Mouse (Mus musculus): ENCODE measurements at regions not wholly inside any gene's neighbourhood (a gene's known extent, or its start where the extent isn't known, plus 50 kb on each side); places are given as distances from the start of the nearest gene placed in this dataset.

GRCm38 (mm10) chr10:97304791-97305355 is 174.5 kb upstream of the Dcn start:
- WGBS = 75% methylated on average over 3 of the region's 3 CpGs
- Histone ChIP-seq H3K9ac (no peak overlapping the region), H3K9me3 (no peaks in the 10 kb centered on the region), H3K4me2 (no peak overlapping the region), H3K4me3 (no peak overlapping the region), H3K4me1 (no peaks in the 10 kb centered on the region), H3K27ac (replicated peaks) (no peak overlapping the region), H3K36me3 (no peaks in the 10 kb centered on the region), H3K27me3 (replicated peaks) (no peaks in the 10 kb centered on the region)
- ATAC-seq (ENCODE audit: extremely low read depth, insufficient number of reproducible peaks, low FRiP score, low TSS enrichment) = no peak

DNA sequence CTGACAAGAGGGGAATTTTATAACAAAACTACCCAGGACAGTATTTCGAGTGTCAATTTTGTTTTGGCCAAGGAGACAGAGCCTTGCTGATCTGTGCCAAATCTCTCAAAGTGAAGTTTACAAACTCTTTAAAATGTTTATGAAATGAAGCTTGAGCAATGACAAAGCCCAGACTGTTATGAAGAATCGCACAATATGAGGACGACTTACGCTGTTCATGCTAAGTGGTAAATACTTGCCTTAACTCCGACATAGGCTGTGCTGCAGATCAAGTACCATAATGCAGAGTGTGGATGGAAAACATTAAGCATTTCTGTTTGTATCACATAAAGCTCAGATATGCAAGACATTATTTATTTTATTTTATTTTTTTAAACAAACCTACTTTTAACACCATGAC is 169.8 kb upstream of the Dcn start:
- Histone ChIP-seq H3K4me3 (no peak overlapping the region), H3K27ac (replicated peaks) (no peak overlapping the region), H3K9me3 (no peaks in the 10 kb centered on the region), H3K9ac (no peak overlapping the region), H3K27me3 (replicated peaks) (no peaks in the 10 kb centered on the region), H3K4me1 (peaks cover 7% of the 10 kb centered on the region; the same call in 1 of the 2 replicates), H3K36me3 (no peaks in the 10 kb centered on the region), H3K4me2 (no peak overlapping the region)
- WGBS = 85% methylated on average over 5 of the region's 5 CpGs
- no peak for ATAC-seq (ENCODE audit: extremely low read depth, insufficient number of reproducible peaks, low FRiP score, low TSS enrichment)

DNA sequence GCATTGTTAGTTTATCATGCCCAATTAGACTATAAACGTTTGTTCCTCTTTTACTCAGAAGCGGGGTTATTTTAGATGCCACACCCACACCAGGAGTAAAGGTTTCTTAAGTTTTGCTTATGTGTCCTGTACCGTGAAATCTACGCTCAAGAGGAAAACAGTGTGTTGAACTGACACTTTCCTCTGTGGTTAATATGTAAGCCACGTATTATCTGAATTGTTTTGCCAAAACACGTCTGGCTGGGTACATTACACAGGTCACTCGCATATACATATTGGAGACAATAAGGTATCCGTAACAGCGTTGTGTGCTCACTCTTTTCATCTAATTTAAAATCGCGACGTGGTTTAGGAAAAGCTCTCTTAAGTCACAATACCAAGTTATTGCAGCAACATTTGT is 166.9 kb upstream of the Dcn start:
- Histone ChIP-seq H3K9ac (peak overlapping the region; percentile 88), H3K36me3 (no peaks in the 10 kb centered on the region), H3K4me1 (peaks cover 7% of the 10 kb centered on the region; the same call in 1 of the 2 replicates), H3K9me3 (no peaks in the 10 kb centered on the region), H3K27me3 (replicated peaks) (no peaks in the 10 kb centered on the region), H3K4me2 (peak overlapping the region; percentile 80), H3K4me3 (peak overlapping the region; percentile 63), H3K27ac (replicated peaks) (peak overlapping the region; percentile 98)
- WGBS = 40% methylated on average over 12 of the region's 12 CpGs
- no peak for ATAC-seq (ENCODE audit: extremely low read depth, insufficient number of reproducible peaks, low FRiP score, low TSS enrichment)

DNA sequence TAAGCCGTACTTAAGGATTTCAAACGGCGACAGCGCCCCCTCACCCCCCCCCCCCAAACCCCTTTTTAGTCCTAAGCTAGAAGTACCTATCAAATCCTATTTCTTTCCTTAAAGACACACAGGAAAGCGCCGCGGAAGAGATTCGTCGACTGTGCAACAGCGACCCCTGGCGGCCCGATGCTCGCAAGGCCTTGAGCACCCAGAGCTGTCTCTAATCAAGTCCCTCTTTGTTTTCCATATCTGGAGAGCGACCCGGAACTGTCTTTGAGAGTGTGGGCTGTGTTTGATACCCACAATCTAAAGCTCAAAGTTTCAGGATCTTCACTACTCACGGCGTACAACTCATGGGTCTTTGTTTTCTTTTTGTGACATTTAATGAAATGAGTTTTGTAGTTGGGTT is 166.4 kb upstream of the Dcn start:
- peak; percentile 74 for ATAC-seq (ENCODE audit: extremely low read depth, insufficient number of reproducible peaks, low FRiP score, low TSS enrichment)
- H3K36me3 ChIP-seq = no peaks in the 10 kb centered on the region
- peak overlapping the region; percentile 80 for H3K4me2 ChIP-seq
- peak overlapping the region; percentile 98 for H3K27ac ChIP-seq (replicated peaks)
- peaks cover 7% of the 10 kb centered on the region; the same call in 1 of the 2 replicates for H3K4me1 ChIP-seq
- H3K9ac ChIP-seq = peak overlapping the region; percentile 88
- under 1% methylated on average over 16 of the region's 17 CpGs for WGBS
- no peaks in the 10 kb centered on the region for H3K9me3 ChIP-seq
- no peaks in the 10 kb centered on the region for H3K27me3 ChIP-seq (replicated peaks)
- H3K4me3 ChIP-seq = peak overlapping the region; percentile 63

DNA sequence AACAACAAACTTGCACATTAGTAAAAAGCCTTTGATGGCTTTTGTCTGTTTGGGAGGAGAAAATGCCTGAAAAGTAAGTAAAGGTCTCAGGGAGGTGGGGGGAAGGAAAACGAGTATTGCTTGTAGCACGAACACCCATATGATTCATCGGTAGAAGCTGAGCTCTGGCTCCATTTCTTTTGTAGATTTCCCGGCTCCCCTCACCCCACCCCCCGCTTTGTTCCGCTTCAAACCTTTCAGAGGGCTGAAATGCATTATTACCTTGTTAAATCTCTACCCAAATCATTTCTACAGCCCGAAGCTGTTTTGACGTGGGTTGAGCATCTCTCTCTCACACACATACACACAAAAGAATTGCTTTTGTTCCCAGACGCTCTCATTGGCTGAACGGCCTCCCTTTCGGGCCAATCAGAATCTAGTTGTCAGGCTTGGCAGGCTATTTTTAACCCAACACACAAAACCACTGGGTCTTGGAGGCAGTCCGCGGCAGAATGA is 166.0 kb upstream of the Dcn start:
- Histone ChIP-seq H3K36me3 (no peaks in the 10 kb centered on the region), H3K4me1 (peaks cover 7% of the 10 kb centered on the region; the same call in 1 of the 2 replicates), H3K9ac (peak overlapping the region; percentile 88), H3K4me3 (peak overlapping the region; percentile 63), H3K9me3 (no peaks in the 10 kb centered on the region), H3K27ac (replicated peaks) (peak overlapping the region; percentile 98), H3K27me3 (replicated peaks) (no peaks in the 10 kb centered on the region), H3K4me2 (peak overlapping the region; percentile 80)
- ATAC-seq (ENCODE audit: extremely low read depth, insufficient number of reproducible peaks, low FRiP score, low TSS enrichment) = peak; percentile 84
- 1% methylated on average over 13 of the region's 13 CpGs for WGBS

DNA sequence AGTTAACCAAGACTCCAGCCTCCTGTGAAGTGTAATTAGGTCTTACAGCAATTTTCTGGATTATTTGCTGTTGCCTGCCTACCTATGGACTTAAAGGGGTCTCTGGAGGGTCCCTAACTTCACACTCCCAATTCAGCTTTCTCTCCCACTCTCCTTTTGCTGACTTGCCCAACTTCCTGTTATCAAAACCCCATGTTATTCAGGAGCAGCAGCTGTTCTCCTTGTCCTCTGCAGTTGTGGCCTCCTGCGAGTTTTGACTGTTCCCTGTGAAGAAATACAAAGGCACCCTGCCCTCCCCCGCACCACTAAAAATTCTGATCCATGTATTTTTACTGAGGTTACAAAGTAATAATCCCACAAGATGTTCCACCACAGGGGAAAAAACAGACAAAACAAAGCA is 146.8 kb upstream of the Dcn start:
- no peak for ATAC-seq (ENCODE audit: extremely low read depth, insufficient number of reproducible peaks, low FRiP score, low TSS enrichment)
- no peak overlapping the region for H3K9ac ChIP-seq
- no peaks in the 10 kb centered on the region for H3K27me3 ChIP-seq (replicated peaks)
- peaks cover 7% of the 10 kb centered on the region; the same call in 1 of the 2 replicates for H3K9me3 ChIP-seq
- H3K4me2 ChIP-seq = no peak overlapping the region
- H3K4me3 ChIP-seq = no peak overlapping the region
- 73% methylated on average over 2 of the region's 2 CpGs for WGBS
- no peaks in the 10 kb centered on the region for H3K4me1 ChIP-seq
- H3K27ac ChIP-seq (replicated peaks) = no peak overlapping the region
- no peaks in the 10 kb centered on the region for H3K36me3 ChIP-seq

DNA sequence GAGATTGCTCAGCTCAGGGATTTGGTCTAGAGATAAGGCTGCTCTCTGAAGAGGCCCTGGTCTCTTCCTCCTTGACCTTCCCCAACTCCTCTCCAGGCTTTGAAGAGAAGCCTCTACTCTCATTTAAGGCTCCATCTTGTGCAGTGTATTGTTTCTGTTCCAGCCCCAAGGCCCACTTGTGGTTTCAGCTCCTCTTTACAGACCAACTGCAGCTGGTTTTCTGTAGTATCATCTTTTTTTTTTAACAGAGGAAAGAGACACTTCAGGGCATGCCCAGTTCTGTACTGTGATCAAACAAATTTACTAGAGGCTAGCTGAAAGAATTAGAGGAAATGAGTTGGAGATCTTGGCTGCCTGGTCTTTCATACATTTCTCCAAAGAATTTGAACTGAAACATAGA is 145.4 kb upstream of the Dcn start:
- no peaks in the 10 kb centered on the region for H3K27me3 ChIP-seq (replicated peaks)
- ATAC-seq (ENCODE audit: extremely low read depth, insufficient number of reproducible peaks, low FRiP score, low TSS enrichment) = no peak
- H3K4me2 ChIP-seq = no peak overlapping the region
- H3K27ac ChIP-seq (replicated peaks) = no peak overlapping the region
- no peaks in the 10 kb centered on the region for H3K4me1 ChIP-seq
- no peaks in the 10 kb centered on the region for H3K36me3 ChIP-seq
- H3K9ac ChIP-seq = no peak overlapping the region
- peaks cover 7% of the 10 kb centered on the region; the same call in 1 of the 2 replicates for H3K9me3 ChIP-seq
- no peak overlapping the region for H3K4me3 ChIP-seq

DNA sequence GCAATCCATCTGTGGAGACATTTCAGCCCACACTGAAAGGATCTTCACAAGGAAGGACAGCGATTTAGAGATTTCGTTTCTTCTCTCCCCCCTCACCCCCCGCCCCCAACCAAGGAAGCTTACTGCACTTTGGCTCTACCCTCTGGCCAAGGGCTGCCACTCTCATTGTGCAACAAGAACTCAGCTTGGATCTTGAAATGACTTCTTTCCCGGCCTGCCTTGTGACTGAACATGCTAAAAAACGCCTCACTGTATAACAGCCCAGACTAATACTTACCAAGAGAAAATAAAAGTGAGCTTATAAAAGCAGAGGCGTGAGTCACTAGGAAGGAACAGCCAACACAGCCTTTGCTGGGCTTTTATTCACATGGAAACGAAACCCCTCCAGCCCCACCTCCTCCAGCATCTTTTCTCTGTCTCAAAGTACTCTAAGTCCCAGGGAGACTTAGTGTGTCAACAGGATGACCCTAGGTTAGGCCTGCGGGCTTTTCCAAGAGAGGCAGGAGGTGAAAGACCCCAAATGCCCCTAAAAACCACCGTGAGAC is 144.7 kb upstream of the Dcn start:
- H3K9ac ChIP-seq = no peak overlapping the region
- WGBS = 72% methylated on average over 9 of the region's 9 CpGs
- H3K27ac ChIP-seq (replicated peaks) = no peak overlapping the region
- ATAC-seq (ENCODE audit: extremely low read depth, insufficient number of reproducible peaks, low FRiP score, low TSS enrichment) = no peak
- no peak overlapping the region for H3K4me3 ChIP-seq
- H3K4me1 ChIP-seq = no peaks in the 10 kb centered on the region
- H3K9me3 ChIP-seq = peaks cover 6% of the 10 kb centered on the region; the same call in 1 of the 2 replicates
- no peaks in the 10 kb centered on the region for H3K36me3 ChIP-seq
- no peak overlapping the region for H3K4me2 ChIP-seq
- no peaks in the 10 kb centered on the region for H3K27me3 ChIP-seq (replicated peaks)

GRCm38 (mm10) chr10:97338033-97338692 is 141.2 kb upstream of the Dcn start:
- no peaks in the 10 kb centered on the region for H3K27me3 ChIP-seq (replicated peaks)
- no peak overlapping the region for H3K4me2 ChIP-seq
- no peaks in the 10 kb centered on the region for H3K9me3 ChIP-seq
- H3K4me3 ChIP-seq = no peak overlapping the region
- no peak overlapping the region for H3K27ac ChIP-seq (replicated peaks)
- WGBS = 68% methylated on average over 6 of the region's 6 CpGs
- no peaks in the 10 kb centered on the region for H3K4me1 ChIP-seq
- no peak for ATAC-seq (ENCODE audit: extremely low read depth, insufficient number of reproducible peaks, low FRiP score, low TSS enrichment)
- H3K9ac ChIP-seq = no peak overlapping the region
- no peaks in the 10 kb centered on the region for H3K36me3 ChIP-seq

GRCm38 (mm10) chr10:97339866-97340706 is 139.3 kb upstream of the Dcn start:
- H3K27me3 ChIP-seq (replicated peaks) = no peaks in the 10 kb centered on the region
- H3K9me3 ChIP-seq = no peaks in the 10 kb centered on the region
- H3K27ac ChIP-seq (replicated peaks) = no peak overlapping the region
- no peaks in the 10 kb centered on the region for H3K36me3 ChIP-seq
- H3K9ac ChIP-seq = no peak overlapping the region
- ATAC-seq (ENCODE audit: extremely low read depth, insufficient number of reproducible peaks, low FRiP score, low TSS enrichment) = no peak
- no peak overlapping the region for H3K4me2 ChIP-seq
- no peak overlapping the region for H3K4me3 ChIP-seq
- 38% methylated on average over 11 of the region's 11 CpGs for WGBS
- H3K4me1 ChIP-seq = no peaks in the 10 kb centered on the region

DNA sequence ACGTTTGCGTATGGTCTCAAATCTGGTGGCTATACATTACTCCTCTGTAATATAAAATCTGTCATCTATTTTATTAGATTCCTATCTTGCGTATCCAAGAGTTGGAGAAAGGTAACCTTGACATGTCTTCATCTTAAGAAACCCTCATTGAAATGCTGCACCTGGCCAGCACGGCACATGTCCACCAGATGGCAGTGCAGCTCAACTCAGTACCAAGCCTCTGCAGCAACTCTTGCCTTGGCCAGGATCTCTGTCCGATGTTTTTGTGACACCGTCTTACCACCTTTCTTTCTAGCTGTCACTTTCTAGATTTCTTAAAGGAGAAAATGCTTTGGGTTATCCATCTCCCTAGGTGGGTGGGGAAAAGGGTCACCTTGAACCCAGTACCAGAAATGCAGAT is 134.1 kb upstream of the Dcn start:
- Histone ChIP-seq H3K27ac (replicated peaks) (no peak overlapping the region), H3K4me2 (0 out of 2 replicates have a peak overlapping the region, but pooled peaks have one; percentile 8), H3K4me1 (no peaks in the 10 kb centered on the region), H3K9me3 (no peaks in the 10 kb centered on the region), H3K36me3 (no peaks in the 10 kb centered on the region), H3K27me3 (replicated peaks) (no peaks in the 10 kb centered on the region), H3K4me3 (no peak overlapping the region), H3K9ac (no peak overlapping the region)
- ATAC-seq (ENCODE audit: extremely low read depth, insufficient number of reproducible peaks, low FRiP score, low TSS enrichment) = no peak
- 28% methylated on average over 6 of the region's 6 CpGs for WGBS
